Mouse (Mus musculus): ENCODE measurements around the gene Smg6. TPM values are rescaled to one million over a fixed set of nuclear protein-coding genes. Genes with fewer than 3 reads are reported as not detected.
"Not testable (repeated sequence)": the region's sequence is repeated elsewhere in the genome, so short reads cannot be mapped to it uniquely, and the experiment has no call there.

The Smg6 gene
- polyA plus RNA-seq, 1 experiment from 2014 or later, result 20.7 TPM

DNA sequence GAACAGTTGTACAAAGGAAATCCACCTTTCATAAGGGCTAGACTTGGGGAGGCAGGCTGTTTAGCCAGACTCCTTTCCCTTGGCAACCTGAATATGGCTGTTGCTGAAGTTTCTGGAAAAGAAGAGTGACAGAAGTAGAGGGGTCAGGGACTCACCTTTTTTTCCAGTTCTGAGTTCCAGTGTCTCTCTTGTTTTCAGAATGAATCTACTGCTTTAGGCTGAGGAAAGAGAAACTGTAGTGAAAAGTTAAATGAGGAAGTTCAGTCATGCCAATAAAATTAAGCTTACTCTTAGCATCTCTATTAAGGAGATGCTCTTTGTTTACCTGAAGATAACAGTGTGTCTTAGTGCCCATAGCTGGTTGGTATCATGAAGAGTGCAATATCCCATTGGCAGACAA, 69.2 kb downstream of the Smg6 start:
- H3K27me3 ChIP-seq (ENCODE audit: control insufficient read depth, insufficient read depth, low read length), result no peaks in the 10 kb centered on the region
- ATAC-seq (ENCODE audit: low FRiP score) (no peak), DNase-seq (ENCODE audit: low spot score) (no peak)
- H3K4me1 ChIP-seq (replicated peaks; ENCODE audit: control insufficient read depth, insufficient read depth, low read length), result no peaks in the 10 kb centered on the region
- no peak overlapping the region for H3K27ac ChIP-seq (ENCODE audit: low read depth, low read length)
- no peaks in the 10 kb centered on the region for H3K9me3 ChIP-seq (ENCODE audit: control insufficient read depth, low read length)
- no peak overlapping the region for H3K9ac ChIP-seq (ENCODE audit: low read depth, low read length)
- H3K36me3 ChIP-seq (ENCODE audit: control insufficient read depth, insufficient read depth, low read length), result 0 out of 2 replicates have a peak, but pooled peaks cover 5% of the 10 kb centered on the region
- H3K4me3 ChIP-seq (ENCODE audit: low read depth, low read length), result no peak overlapping the region
- no peak overlapping the region for H3K4me2 ChIP-seq (replicated peaks; ENCODE audit: low read depth, low read length)

DNA sequence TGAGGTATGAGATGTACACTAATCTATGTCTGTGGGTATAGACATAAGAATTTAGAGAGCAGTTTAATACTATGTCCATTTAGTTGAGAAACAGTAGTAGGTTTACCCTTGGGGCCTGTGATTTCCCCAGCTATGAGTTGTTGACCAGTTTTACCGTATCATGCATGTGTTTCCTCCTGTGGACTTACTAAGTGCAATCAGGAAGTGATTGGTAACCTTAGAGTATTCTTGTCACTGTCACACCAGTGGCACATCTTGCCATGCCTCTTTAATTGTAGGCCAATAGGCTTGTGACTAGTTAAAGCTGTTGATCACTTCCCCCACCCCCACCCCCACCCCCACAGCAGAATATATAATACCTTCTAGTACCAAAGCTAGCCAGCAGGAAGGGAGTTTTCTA, 70.9 kb downstream of the Smg6 start:
- Histone ChIP-seq H3K27me3 (ENCODE audit: control insufficient read depth, insufficient read depth, low read length) (no peaks in the 10 kb centered on the region), H3K4me3 (ENCODE audit: low read depth, low read length) (no peak overlapping the region), H3K4me2 (replicated peaks; ENCODE audit: low read depth, low read length) (no peak overlapping the region), H3K4me1 (replicated peaks; ENCODE audit: control insufficient read depth, insufficient read depth, low read length) (no peaks in the 10 kb centered on the region; the same call in 1 of the 2 replicates), H3K36me3 (ENCODE audit: control insufficient read depth, insufficient read depth, low read length) (0 out of 2 replicates have a peak, but pooled peaks cover 2% of the 10 kb centered on the region), H3K9ac (ENCODE audit: low read depth, low read length) (no peak overlapping the region), H3K9me3 (ENCODE audit: control insufficient read depth, low read length) (no peaks in the 10 kb centered on the region), H3K27ac (ENCODE audit: low read depth, low read length) (no peak overlapping the region)
- 92% methylated on average over 1 of the region's 1 CpGs for WGBS
- no peak for DNase-seq (ENCODE audit: low spot score)
- no peak for ATAC-seq (ENCODE audit: low FRiP score)

DNA sequence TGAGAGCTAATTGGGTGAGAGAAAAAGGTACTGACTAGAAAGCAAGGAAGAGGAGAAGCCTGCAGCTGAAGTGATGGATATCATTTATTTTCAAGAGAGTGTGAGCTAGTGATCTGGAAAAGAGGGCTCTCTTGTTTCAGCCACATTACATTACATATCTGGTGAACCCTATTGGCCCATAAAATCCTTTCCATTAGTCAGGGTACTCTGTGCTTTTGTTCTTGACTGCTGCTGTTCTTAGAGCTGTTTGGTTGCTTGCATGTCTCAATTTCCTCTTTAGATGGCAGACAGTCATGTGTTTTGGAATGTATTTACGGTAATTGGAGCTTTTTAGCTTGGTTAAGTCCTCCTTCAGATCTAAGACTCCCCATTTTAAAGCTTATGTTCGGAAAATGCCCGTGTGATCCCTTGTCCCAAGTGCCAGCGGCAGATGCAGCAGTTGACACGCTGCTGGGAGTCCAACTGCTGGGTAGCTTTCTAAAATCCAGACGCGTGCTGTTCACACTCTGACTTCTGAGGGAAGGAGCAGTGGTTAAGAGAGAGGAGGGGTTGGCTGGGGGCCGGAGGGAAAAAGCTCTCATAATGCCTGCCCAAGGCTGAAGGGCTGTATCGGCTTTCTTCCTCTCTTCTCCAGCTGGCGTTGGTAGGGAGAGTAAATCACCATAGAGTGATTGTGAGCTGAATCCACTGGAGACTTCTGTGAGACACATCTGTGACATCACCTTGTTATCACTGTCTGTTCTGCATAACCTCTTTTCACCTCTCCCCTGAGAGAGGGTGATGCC, 75.4 kb downstream of the Smg6 start:
- no peaks in the 10 kb centered on the region; the same call in 1 of the 2 replicates for H3K4me1 ChIP-seq (replicated peaks; ENCODE audit: control insufficient read depth, insufficient read depth, low read length)
- ATAC-seq (ENCODE audit: low FRiP score) (no peak), DNase-seq (ENCODE audit: low spot score) (peak; percentile 18)
- H3K27me3 ChIP-seq (ENCODE audit: control insufficient read depth, insufficient read depth, low read length), result no peaks in the 10 kb centered on the region
- H3K9me3 ChIP-seq (ENCODE audit: control insufficient read depth, low read length), result no peaks in the 10 kb centered on the region
- H3K27ac ChIP-seq (ENCODE audit: low read depth, low read length), result 0 out of 2 replicates have a peak overlapping the region, but pooled peaks have one; percentile 36
- no peak overlapping the region for H3K4me2 ChIP-seq (replicated peaks; ENCODE audit: low read depth, low read length)
- H3K4me3 ChIP-seq (ENCODE audit: low read depth, low read length), result no peak overlapping the region
- no peak overlapping the region for H3K9ac ChIP-seq (ENCODE audit: low read depth, low read length)
- 68% methylated on average over 10 of the region's 10 CpGs for WGBS
- no peaks in the 10 kb centered on the region for H3K36me3 ChIP-seq (ENCODE audit: control insufficient read depth, insufficient read depth, low read length)

DNA sequence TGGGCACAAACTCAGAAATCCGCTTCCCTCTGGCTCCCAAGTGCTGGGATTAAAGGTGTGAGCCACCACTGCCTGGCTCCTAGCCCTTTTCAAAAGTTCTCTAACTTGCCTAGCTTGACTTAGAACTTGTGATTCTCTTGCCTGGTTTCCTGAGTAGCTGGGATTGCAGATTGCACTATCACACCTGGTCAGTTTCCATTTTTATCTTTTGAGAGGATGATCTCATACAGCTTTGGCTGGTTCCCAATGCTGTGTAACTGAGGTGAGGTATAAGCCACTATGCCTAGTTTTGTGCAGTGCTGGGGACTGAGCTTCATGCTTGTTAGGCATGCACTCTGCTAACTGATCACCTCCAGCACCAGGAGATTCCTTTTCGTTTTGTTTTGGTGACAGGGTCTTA, 82.6 kb downstream of the Smg6 start:
- WGBS, result 75% methylated on average over 2 of the region's 2 CpGs
- H3K4me2 ChIP-seq (replicated peaks; ENCODE audit: low read depth, low read length), result no peak overlapping the region
- no peak for ATAC-seq (ENCODE audit: low FRiP score)

DNA sequence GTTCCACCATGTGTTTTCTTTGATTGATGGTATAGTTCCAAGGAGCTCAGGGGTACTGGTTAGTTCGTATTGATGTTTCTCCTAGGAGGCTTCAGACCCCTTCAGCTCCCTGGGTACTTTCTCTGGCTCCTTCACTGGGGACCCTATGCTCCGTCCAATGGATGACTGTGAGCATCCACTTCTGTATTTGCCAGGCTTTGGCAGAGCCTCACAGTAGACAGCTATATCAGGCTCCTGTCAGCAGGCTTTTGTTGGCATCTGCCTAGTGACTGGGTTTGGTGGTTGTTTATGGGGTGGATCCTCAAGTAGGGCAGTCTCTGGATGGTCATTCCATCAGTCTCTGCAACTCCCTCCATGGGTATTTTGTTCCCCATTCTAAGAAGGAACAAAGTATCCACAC, 83.9 kb downstream of the Smg6 start:
- DNase-seq (ENCODE audit: low spot score); H3K4me2 ChIP-seq (replicated peaks; ENCODE audit: low read depth, low read length); H3K27ac ChIP-seq (ENCODE audit: low read depth, low read length); H3K4me1 ChIP-seq (replicated peaks; ENCODE audit: control insufficient read depth, insufficient read depth, low read length); H3K9ac ChIP-seq (ENCODE audit: low read depth, low read length); H3K36me3 ChIP-seq (ENCODE audit: control insufficient read depth, insufficient read depth, low read length); H3K9me3 ChIP-seq (ENCODE audit: control insufficient read depth, low read length); H3K27me3 ChIP-seq (ENCODE audit: control insufficient read depth, insufficient read depth, low read length); ATAC-seq (ENCODE audit: low FRiP score); H3K4me3 ChIP-seq (ENCODE audit: low read depth, low read length): not testable (repeated sequence)
- WGBS, result 97% methylated on average over 2 of the region's 2 CpGs

More for the DNA sequence above, 82.6 kb downstream of the Smg6 start:
- no peak overlapping the region for H3K9ac ChIP-seq (ENCODE audit: low read depth, low read length)
- H3K27me3 ChIP-seq (ENCODE audit: control insufficient read depth, insufficient read depth, low read length), result no peaks in the 10 kb centered on the region
- no peaks in the 10 kb centered on the region for H3K36me3 ChIP-seq (ENCODE audit: control insufficient read depth, insufficient read depth, low read length)
- no peak overlapping the region for H3K27ac ChIP-seq (ENCODE audit: low read depth, low read length)
- H3K4me1 ChIP-seq (replicated peaks; ENCODE audit: control insufficient read depth, insufficient read depth, low read length), result no peaks in the 10 kb centered on the region
- DNase-seq (ENCODE audit: low spot score), result no peak
- no peak overlapping the region for H3K4me3 ChIP-seq (ENCODE audit: low read depth, low read length)
- H3K9me3 ChIP-seq (ENCODE audit: control insufficient read depth, low read length), result no peaks in the 10 kb centered on the region

DNA sequence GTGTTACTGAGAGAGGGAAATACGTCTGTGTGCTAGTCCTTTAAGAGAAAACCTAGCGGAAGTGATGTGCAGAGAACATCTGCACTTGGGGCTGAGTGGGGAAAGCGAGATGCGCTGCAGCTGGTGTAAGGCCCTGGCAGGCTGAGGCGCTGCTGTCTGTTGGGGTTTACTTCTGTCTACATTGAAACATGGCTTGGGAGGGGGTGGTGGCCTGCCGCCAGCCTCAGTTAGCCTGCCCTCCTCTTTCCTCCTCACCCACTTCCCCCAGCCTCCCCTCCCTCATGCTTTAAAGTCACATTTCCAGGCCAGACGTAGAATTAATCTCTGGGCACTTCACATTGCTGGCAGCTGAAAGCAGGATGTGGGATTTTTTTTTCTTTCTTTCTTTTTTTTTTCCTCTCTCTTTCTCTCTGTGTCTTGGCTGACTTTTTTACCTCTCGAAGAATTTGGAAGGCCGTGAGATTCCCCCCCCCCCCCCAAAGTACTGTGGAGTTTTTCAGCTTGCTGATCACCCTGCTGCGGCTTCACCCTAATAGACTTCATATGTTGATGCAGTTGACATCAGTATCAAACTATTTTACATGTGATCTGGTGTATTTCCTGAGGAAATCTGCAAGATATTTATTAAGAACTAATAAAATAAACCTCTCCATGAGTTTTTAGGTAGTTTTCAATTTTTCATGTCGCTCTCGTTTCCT, 87.5 kb downstream of the Smg6 start:
- no peaks in the 10 kb centered on the region for H3K9me3 ChIP-seq (ENCODE audit: control insufficient read depth, low read length)
- H3K36me3 ChIP-seq (ENCODE audit: control insufficient read depth, insufficient read depth, low read length), result no peaks in the 10 kb centered on the region
- peak; percentile 15 for DNase-seq (ENCODE audit: low spot score)
- H3K9ac ChIP-seq (ENCODE audit: low read depth, low read length), result no peak overlapping the region
- WGBS, result 52% methylated on average over 10 of the region's 12 CpGs
- no peak overlapping the region for H3K27ac ChIP-seq (ENCODE audit: low read depth, low read length)
- H3K4me1 ChIP-seq (replicated peaks; ENCODE audit: control insufficient read depth, insufficient read depth, low read length), result no peaks in the 10 kb centered on the region
- no peak overlapping the region for H3K4me3 ChIP-seq (ENCODE audit: low read depth, low read length)
- H3K4me2 ChIP-seq (replicated peaks; ENCODE audit: low read depth, low read length), result no peak overlapping the region
- H3K27me3 ChIP-seq (ENCODE audit: control insufficient read depth, insufficient read depth, low read length), result no peaks in the 10 kb centered on the region
- ATAC-seq (ENCODE audit: low FRiP score), result no peak

DNA sequence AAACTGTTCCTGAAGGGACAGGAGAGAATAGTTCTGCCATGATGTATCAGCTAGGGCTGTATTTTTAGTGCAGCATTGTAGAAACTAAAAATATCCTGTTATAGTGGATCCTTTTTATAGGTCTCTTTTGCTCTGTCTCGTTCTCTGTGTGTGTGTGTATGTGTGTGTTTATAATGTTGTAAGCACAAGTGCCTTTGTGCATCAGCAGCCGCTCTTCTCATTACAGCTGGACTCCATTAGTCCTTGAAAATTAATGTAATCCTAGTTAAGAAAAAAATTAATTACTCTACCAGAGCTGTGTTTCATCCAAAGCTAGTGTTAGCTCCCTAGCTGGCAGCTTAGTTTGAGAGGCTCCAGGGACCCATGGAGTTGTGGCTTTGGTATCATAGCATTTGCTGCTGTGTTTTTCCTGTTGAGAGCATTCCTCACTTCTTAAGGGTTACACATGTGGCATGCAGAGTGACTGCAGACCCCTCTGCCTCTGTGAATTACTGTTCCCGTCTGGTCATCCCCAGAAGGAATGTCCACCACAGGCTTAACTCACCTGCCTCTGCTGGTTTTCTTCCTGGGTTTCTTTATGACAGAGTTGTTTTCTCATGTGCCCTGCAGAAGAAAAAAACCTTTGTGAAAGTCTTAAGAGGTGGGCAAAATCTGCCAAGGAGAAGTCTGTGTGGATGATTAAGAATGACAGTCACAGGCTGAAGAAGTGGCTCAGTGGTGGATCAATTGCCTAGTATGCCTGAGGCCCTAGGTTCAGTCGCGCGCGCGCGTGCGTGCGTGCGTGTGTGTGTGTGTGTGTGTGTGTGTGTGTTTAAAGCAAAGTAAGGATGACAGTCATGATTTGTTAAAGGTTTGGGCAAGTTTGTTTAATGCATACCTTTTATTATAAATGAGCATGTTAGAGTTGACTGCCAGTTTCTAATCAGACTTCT, 88.4 kb downstream of the Smg6 start:
- Histone ChIP-seq H3K36me3 (ENCODE audit: control insufficient read depth, insufficient read depth, low read length) (no peaks in the 10 kb centered on the region), H3K4me2 (replicated peaks; ENCODE audit: low read depth, low read length) (no peak overlapping the region), H3K9ac (ENCODE audit: low read depth, low read length) (no peak overlapping the region), H3K4me1 (replicated peaks; ENCODE audit: control insufficient read depth, insufficient read depth, low read length) (no peaks in the 10 kb centered on the region), H3K4me3 (ENCODE audit: low read depth, low read length) (no peak overlapping the region), H3K27me3 (ENCODE audit: control insufficient read depth, insufficient read depth, low read length) (no peaks in the 10 kb centered on the region), H3K9me3 (ENCODE audit: control insufficient read depth, low read length) (no peaks in the 10 kb centered on the region), H3K27ac (ENCODE audit: low read depth, low read length) (no peak overlapping the region)
- 76% methylated on average over 12 of the region's 12 CpGs for WGBS
- DNase-seq (ENCODE audit: low spot score), result peak; percentile 13
- ATAC-seq (ENCODE audit: low FRiP score), result no peak

DNA sequence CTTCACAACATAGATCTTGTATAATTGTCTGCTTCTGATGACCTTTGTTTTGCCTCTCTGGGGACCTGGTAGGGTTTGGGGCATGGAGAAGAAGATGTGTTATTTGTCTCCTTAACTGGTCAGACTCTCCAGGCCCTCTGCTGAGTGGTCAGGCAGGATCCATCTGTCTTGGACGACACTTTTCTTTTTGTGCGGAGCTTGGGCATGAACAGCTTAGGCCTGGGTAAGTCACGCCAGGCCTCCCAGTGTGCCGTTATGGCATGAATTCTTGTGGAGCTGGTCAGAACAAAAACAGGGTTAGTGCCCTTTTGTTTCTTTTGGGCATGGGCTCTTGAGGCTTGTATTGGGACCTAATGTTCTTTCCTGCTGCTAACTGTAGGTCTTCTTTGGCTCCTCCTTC, 89.2 kb downstream of the Smg6 start:
- H3K9ac ChIP-seq (ENCODE audit: low read depth, low read length), result no peak overlapping the region
- no peaks in the 10 kb centered on the region for H3K27me3 ChIP-seq (ENCODE audit: control insufficient read depth, insufficient read depth, low read length)
- DNase-seq (ENCODE audit: low spot score) (no peak), ATAC-seq (ENCODE audit: low FRiP score) (no peak)
- H3K4me1 ChIP-seq (replicated peaks; ENCODE audit: control insufficient read depth, insufficient read depth, low read length), result no peaks in the 10 kb centered on the region
- no peaks in the 10 kb centered on the region for H3K9me3 ChIP-seq (ENCODE audit: control insufficient read depth, low read length)
- H3K4me2 ChIP-seq (replicated peaks; ENCODE audit: low read depth, low read length), result no peak overlapping the region
- H3K36me3 ChIP-seq (ENCODE audit: control insufficient read depth, insufficient read depth, low read length), result no peaks in the 10 kb centered on the region
- H3K27ac ChIP-seq (ENCODE audit: low read depth, low read length), result peak overlapping the region; percentile 30; the same call in 1 of the 2 replicates
- 46% methylated on average over 4 of the region's 4 CpGs for WGBS
- H3K4me3 ChIP-seq (ENCODE audit: low read depth, low read length), result no peak overlapping the region

Data from hindbrain, embryonic 11.5 days (tissue).